9 mouse cellular contexts compared by ENCODE assay signal in genomic region chr5:64714710-64715109, GRCm38 (mm10).
DNase-seq lines count a peak whose midpoint lies in the region; ATAC-seq and TF ChIP-seq lines count a peak whose summit lies in the region.
"Had no signal": no experiment of that assay in that cellular context is flagged by ENCODE, and none has a peak within 500 bp of the region (broad histone marks: within the 10 kb centered on the region; RNA-seq: fewer than 3 reads in every experiment).

No protein-coding gene starts in this region.

- H3K79me2 ChIP-seq in myocyte (ENCODE audit: control insufficient read depth, insufficient read depth): no peaks in the 10 kb centered on the region

- peak; percentile 67; the same call in 1 of the 2 replicates for ATAC-seq in heart, embryonic 13.5 days (ENCODE audit: extremely low read depth, insufficient number of reproducible peaks, low FRiP score, low TSS enrichment)
- ATAC-seq in hindbrain, embryonic 15.5 days (ENCODE audit: low FRiP score, low read depth): peak; percentile 59
- ATAC-seq: Patski had no signal

- no peak overlapping the region for H3ac ChIP-seq in myocyte (ENCODE audit: control insufficient read depth, insufficient read length)

- no peak for TF ChIP-seq POLR2A in myocyte (IDR thresholded peaks at IDR 0.05; ENCODE audit: insufficient read length, low read depth)

- 0 out of 2 replicates have a peak, but pooled peaks cover 3% of the 10 kb centered on the region for H3K9me3 ChIP-seq in heart, embryonic 13.5 days
- H3K9me3 ChIP-seq in hindbrain, embryonic 15.5 days: no peaks in the 10 kb centered on the region

- no peak overlapping the region for H3K9ac ChIP-seq in heart, embryonic 13.5 days
- no peak overlapping the region for H3K9ac ChIP-seq in hindbrain, embryonic 15.5 days

- no peaks in the 10 kb centered on the region for H3K36me3 ChIP-seq in heart, embryonic 13.5 days
- H3K36me3 ChIP-seq in hindbrain, embryonic 15.5 days: no peaks in the 10 kb centered on the region
- no peaks in the 10 kb centered on the region for H3K36me3 ChIP-seq in myocyte (ENCODE audit: control insufficient read depth, insufficient read depth)

- DNase-seq in heart, postnatal 10 days: no peak
- peak; percentile 25 for DNase-seq in c-Kit-positive CD71-negative TER-119-negative erythroid progenitor cells, embryonic 14.5 days (ENCODE audit: low read depth)
- no peak for DNase-seq in frontal cortex, postnatal 25 days (ENCODE audit: low spot score in 2 of 2)
- DNase-seq in left cerebral cortex, adult 11 months (ENCODE audit: low spot score): no peak
- no peak for DNase-seq in Muller cell, postnatal 12 days (ENCODE audit: inconsistent ontology term)

- H3K4me2 ChIP-seq in heart, embryonic 13.5 days: no peak overlapping the region; the same call in 1 of the 2 replicates
- H3K4me2 ChIP-seq in hindbrain, embryonic 15.5 days: no peak overlapping the region
- no peak overlapping the region for H3K4me2 ChIP-seq in myocyte (ENCODE audit: low read depth)

- 64% methylated on average over 7 of the region's 7 CpGs for WGBS in heart, embryonic 13.5 days
- 37% methylated on average over 7 of the region's 7 CpGs for WGBS in hindbrain, embryonic 15.5 days

- no peak overlapping the region for H3K4me3 ChIP-seq in heart, embryonic 13.5 days
- no peak overlapping the region for H3K4me3 ChIP-seq in hindbrain, embryonic 15.5 days
- no peak overlapping the region for H3K4me3 ChIP-seq in myocyte

- no peak overlapping the region for H3K27ac ChIP-seq in heart, embryonic 13.5 days (replicated peaks)
- no peak overlapping the region for H3K27ac ChIP-seq in hindbrain, embryonic 15.5 days (replicated peaks)

- 0 out of 2 replicates have a peak, but pooled peaks cover 6% of the 10 kb centered on the region for H3K4me1 ChIP-seq in heart, embryonic 13.5 days
- H3K4me1 ChIP-seq in hindbrain, embryonic 15.5 days (replicated peaks): no peaks in the 10 kb centered on the region

- intact Hi-C loops in heart, postnatal 10 days (cut with DNase I): no loop called here

- H3K27me3 ChIP-seq in heart, embryonic 13.5 days (replicated peaks): no peaks in the 10 kb centered on the region
- H3K27me3 ChIP-seq in hindbrain, embryonic 15.5 days: no peaks in the 10 kb centered on the region
- no peaks in the 10 kb centered on the region for H3K27me3 ChIP-seq in myocyte (ENCODE audit: control insufficient read depth, insufficient read depth, insufficient read length)
- H3K27me3 ChIP-seq: Patski had no signal

TF ChIP-seq in myocyte, 11 proteins besides CTCF, POLR2A, EP300 and RAD21:
- TF ChIP-seq REST (IDR thresholded peaks at IDR 0.05; ENCODE audit: insufficient read depth, insufficient read length) (no peak), MYOD1 (IDR thresholded peaks at IDR 0.05; ENCODE audit: control insufficient read depth in 1 of 3, insufficient read length in 2 of 3, low read depth in 2 of 3) (peak in 1 of 3 experiments; percentile 46), MYOG (IDR thresholded peaks at IDR 0.05; ENCODE audit: control insufficient read depth in 1 of 3, insufficient read depth in 1 of 3, insufficient read length in 2 of 3, low read depth in 2 of 3) (peak in 2 of 3 experiments; percentile 6 to 70)
